Mouse (Mus musculus): ENCODE measurements around the gene Ccdc177.

Ccdc177 gene

GRCm38 (mm10) chr12:80736464-80737282, 23.8 kb downstream of the Ccdc177 start:
- in situ Hi-C loops (cut with MboI), result no loop called here

DNA sequence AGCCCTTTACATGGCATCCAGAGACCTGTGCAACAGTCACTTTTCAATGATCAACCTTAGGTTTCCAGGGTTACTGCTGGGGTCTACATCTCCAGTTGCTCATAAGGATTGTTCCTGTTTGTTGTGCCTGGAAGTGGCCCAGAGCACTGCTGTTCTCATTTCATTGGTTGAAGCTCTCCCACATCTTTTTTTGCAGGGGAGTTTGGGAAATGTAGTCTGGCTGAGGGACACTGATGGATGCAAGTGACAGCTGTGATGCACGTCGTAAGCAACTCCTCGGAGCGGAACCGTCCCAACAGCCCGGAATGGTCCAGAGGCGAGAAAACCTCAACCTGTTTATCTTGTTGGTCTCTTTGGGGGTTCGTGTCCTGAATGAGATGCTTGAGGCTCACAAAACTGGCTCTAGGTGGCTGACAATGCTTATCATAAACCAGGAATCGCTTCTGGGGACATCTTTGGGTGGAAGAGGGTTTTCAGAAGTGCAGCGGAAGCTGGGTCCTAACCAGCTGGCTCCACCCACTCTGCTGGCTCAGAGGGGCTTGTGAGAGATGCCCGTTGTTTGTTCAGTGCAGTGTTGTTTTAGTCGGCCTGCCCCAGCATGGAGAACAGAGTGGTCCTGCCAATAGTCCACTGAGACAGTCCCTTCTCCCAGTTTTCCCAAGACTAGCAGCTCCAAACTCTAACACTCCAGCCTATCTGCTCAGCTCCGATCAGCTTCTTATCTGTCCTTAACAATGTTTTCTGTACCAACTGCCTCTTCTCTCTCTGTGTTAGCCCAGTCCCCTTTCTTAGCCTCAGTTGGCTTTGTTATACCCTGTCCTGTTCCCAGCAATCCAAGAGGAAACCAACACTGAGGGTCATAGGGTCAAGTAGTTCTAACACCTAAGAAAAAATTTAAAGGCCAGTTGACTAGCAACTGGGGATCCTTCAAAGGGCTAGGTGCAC, 25.7 kb downstream of the Ccdc177 start:
- in situ Hi-C loops (cut with MboI), result no loop called here

DNA sequence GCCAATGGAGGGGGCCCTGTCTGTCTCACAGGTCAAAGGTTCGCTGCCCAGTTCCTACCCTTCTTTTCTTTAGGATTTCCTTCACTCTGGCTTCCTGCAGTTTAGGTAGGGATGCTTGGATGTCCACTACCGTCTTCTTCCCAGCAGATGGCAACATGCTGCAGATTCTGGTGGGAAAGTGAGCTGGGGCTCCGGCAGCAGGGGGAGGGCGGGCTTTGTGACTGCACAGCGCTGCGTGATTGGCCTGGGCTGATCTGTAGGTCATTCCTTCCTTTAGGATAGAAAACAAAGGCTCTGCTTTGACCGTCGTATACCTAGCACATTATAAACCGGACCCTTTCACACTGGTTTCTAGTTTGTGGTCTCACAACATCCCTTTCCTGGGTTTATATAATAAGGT, 29.9 kb downstream of the Ccdc177 start:
- in situ Hi-C loops (cut with MboI), result no loop called here

GRCm38 (mm10) chr12:80729758-80730530, 30.5 kb downstream of the Ccdc177 start:
- in situ Hi-C loops (cut with MboI), result no loop called here

- in situ Hi-C loops (cut with MboI), result no loop called here
These were observed 31.7 kb downstream of the Ccdc177 start for GRCm38 (mm10) chr12:80728814-80729213.

GRCm38 (mm10) chr12:80728207-80728606, 32.3 kb downstream of the Ccdc177 start:
- in situ Hi-C loops (cut with MboI), result no loop called here

- in situ Hi-C loops (cut with MboI), result no loop called here
These were observed 35.5 kb downstream of the Ccdc177 start for GRCm38 (mm10) chr12:80724853-80725559.

GRCm38 (mm10) chr12:80721458-80721857, 39.0 kb downstream of the Ccdc177 start:
- in situ Hi-C loops (cut with MboI), result no loop called here

DNA sequence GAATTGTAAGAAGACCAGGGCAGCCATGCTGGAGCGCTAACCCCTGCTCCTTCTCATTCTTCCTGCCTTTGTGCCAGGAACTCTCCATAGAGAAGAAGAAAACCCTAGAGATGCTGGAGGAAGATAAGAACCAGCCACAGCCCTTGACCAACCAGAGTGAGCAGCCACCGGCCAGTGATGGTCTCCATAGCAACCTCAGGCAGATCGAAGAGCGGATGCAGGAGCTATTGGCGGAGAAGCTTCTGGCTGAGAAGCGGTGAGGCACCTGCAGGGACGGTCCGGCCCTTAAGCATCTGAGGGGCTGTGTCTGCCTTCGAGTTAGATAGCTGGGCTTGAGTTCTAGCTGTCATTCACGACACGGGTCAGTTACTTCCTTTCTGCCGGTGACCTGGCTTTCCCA, 40.0 kb downstream of the Ccdc177 start:
- in situ Hi-C loops (cut with MboI), result no loop called here

DNA sequence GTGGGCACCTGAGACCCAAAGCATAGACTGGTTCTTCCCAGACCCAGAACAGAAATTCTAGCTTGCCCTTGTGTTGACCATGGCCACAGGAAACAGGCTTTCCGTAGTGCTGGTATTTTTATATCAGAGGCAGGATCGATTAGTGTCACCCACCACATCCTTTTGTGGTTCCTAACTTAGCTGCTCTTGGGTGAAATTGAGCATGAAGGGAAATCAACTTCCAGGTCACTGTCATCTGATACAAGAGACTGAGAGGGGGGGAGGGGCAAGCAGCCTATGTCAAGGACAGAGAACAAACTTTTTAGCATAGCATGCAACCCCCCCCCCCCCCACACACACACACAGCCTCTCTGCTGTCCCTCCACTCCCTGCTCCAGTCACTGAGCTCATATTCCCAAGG, 41.3 kb downstream of the Ccdc177 start:
- in situ Hi-C loops (cut with MboI), result no loop called here

DNA sequence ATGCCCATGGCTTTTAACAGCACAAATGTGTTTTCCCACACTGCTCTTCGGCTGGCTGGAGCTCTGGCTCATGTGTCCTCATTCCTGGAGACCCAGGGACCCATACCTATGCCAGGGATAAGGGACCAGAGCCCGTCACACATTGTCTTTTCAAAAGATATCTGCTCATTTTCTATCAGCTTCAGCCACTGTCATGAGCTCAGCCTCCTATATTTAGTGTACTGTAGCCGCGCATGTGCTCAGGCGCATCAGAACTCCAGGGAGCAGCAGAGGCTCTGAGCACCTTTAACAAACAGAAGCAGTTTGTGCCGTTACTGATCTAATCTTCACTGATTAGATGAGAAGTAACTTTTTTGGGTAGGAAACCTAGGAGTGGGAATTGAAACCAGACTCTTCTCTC, 44.6 kb downstream of the Ccdc177 start:
- in situ Hi-C loops (cut with MboI), result no loop called here

DNA sequence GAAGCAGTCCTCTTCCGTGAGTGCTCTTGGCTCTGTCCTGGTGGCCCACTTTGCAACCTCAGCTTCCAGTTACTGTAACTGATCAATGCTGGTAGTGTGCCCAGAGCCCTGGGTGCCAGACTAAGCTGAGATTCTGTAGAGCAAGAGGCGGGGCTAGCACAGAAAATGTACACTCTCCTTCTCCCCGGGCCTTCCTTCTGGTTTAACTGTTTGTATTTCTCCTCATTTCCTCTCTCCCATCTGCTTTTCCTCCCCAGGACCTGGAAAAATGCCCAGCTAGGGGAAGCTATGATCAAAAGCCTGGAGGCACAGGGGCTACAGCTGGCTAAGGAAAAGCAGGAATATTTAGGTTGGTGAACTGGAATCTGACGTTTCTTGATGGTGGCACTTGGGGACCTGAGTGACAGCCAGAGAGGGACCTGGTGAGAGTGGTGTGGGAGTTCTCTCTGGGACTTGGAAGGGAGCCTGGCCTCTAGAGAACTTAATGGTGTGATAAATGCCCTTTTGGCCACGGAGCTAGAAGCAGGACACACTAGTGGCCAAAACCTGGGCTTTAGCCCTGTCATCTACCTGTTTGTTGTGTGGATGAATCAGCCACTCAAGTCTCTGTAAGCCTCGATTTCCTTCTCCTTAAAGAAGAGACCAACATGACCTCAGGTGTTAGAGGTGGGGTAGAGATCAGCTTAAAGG, 53.4 kb downstream of the Ccdc177 start:
- in situ Hi-C loops (cut with MboI), result no loop called here

GRCm38 (mm10) chr12:80706208-80706914, 54.1 kb downstream of the Ccdc177 start:
- in situ Hi-C loops (cut with MboI), result no loop called here

Data from mature B cell (primary cell).